Mouse (Mus musculus) neural tube, embryonic 11.5 days (tissue): ENCODE results near the gene Map3k9. TPM values are rescaled to one million over a fixed set of nuclear protein-coding genes. Genes with fewer than 3 reads are reported as not detected.

Experiments
- polyA plus RNA-seq: library from polyadenylated mRNA; unstranded; fragments of >200 nt; fragmentation: Nextera tagmentation; extraction: Ambion mirVana; gene quantifications from 2 replicates; pipeline ENCODE4 v1.2.1, GENCODE M21; 2014

Gene Map3k9
- polyA plus RNA-seq, 1 experiment from 2014 or later: 3.7 TPM

Other genes with a start within 250 kb of the Map3k9 start
- gene Gm20498, start 248.3 kb downstream of the Map3k9 start, polyA plus RNA-seq: 33.4 and 37.2 TPM in 2 replicates
- gene Synj2bp, start 248.3 kb downstream of the Map3k9 start, polyA plus RNA-seq: 28.6 and 29.7 TPM in 2 replicates
- 0.45 and 0.55 TPM in 2 replicates for gene Adam21, start 212.7 kb downstream of the Map3k9 start, polyA plus RNA-seq
- 77.1 and 82.1 TPM in 2 replicates for gene Med6, start 186.2 kb downstream of the Map3k9 start, polyA plus RNA-seq
- gene Ttc9, start 149.9 kb downstream of the Map3k9 start, polyA plus RNA-seq: 2.1 TPM in 2 replicates
- 10.3 and 11.0 TPM in 2 replicates for gene Pcnx, start 78.8 kb upstream of the Map3k9 start, polyA plus RNA-seq